In genomic region chr9:54982401-54982800, GRCm38 (mm10) we compare ENCODE assay signal across 11 mouse cellular contexts. TPM values are rescaled to one million over a fixed set of nuclear protein-coding genes. Genes with fewer than 3 reads are reported as not detected.
DNase-seq lines count a peak whose midpoint lies in the region; ATAC-seq and TF ChIP-seq lines count a peak whose summit lies in the region.
"Had no signal": no experiment of that assay in that cellular context is flagged by ENCODE, and none has a peak within 500 bp of the region (broad histone marks: within the 10 kb centered on the region; RNA-seq: fewer than 3 reads in every experiment).

No protein-coding gene starts in this region.

- no peak for ATAC-seq in forebrain, postnatal 0 days
- ATAC-seq in liver, postnatal 0 days = no peak
- ATAC-seq: lung, postnatal 0 days had no signal

- no peak for TF ChIP-seq CTCF in E14TG2a.4 (conservative IDR thresholded peaks at IDR 0.05; ENCODE audit: low read length)
- TF ChIP-seq CTCF in forebrain, postnatal 0 days (IDR thresholded peaks at IDR 0.05; ENCODE audit: low read depth) = no peak
- no peak for TF ChIP-seq CTCF in liver, postnatal 0 days (IDR thresholded peaks at IDR 0.05; ENCODE audit: low read depth)
- TF ChIP-seq CTCF in cerebellum, adult 2 months (IDR thresholded peaks at IDR 0.05; ENCODE audit: borderline replicate concordance, insufficient read depth, low read depth, low read length) = no peak

- no peak for TF ChIP-seq POLR2A in cerebellum, adult 2 months (IDR thresholded peaks at IDR 0.05; ENCODE audit: borderline replicate concordance, insufficient read depth, low read length)

- H3K36me3 ChIP-seq in heart, embryonic 10.5 days = no peaks in the 10 kb centered on the region
- no peaks in the 10 kb centered on the region for H3K36me3 ChIP-seq in E14TG2a.4 (ENCODE audit: insufficient read depth, low read length)
- no peaks in the 10 kb centered on the region for H3K36me3 ChIP-seq in forebrain, postnatal 0 days (ENCODE audit: insufficient read depth)
- no peaks in the 10 kb centered on the region for H3K36me3 ChIP-seq in liver, postnatal 0 days (replicated peaks; ENCODE audit: insufficient read depth, low read length)

- peak overlapping the region; percentile 81 for H3K4me2 ChIP-seq in forebrain, postnatal 0 days (ENCODE audit: low read depth)
- no peak overlapping the region for H3K4me2 ChIP-seq in liver, postnatal 0 days (ENCODE audit: low read depth, low read length)

- TF ChIP-seq EP300 in liver, postnatal 0 days (IDR thresholded peaks at IDR 0.05; ENCODE audit: low read depth) = no peak

- no peaks in the 10 kb centered on the region for H3K9me3 ChIP-seq in heart, embryonic 10.5 days
- H3K9me3 ChIP-seq in E14TG2a.4 (ENCODE audit: low read length) = peaks cover 5% of the 10 kb centered on the region
- H3K9me3 ChIP-seq in forebrain, postnatal 0 days (ENCODE audit: low read length) = no peaks in the 10 kb centered on the region
- no peaks in the 10 kb centered on the region for H3K9me3 ChIP-seq in liver, postnatal 0 days (ENCODE audit: low read length)

- DNase-seq in heart, embryonic 10.5 days (ENCODE audit: low spot score) = no peak
- no peak for DNase-seq in heart, postnatal 4 days
- DNase-seq in forebrain, postnatal 0 days = peak; percentile 15
- no peak for DNase-seq in liver, postnatal 0 days
- no peak for DNase-seq in cerebellum, adult 2 months
- DNase-seq in right cerebral cortex, adult 2 months (ENCODE audit: low spot score in 2 of 2) = no peak
- no peak for DNase-seq in thymus, postnatal 14 days
- DNase-seq: cerebellum, adult 9-10 months had no signal

- no peak overlapping the region for H3K27ac ChIP-seq in heart, embryonic 10.5 days
- no peak overlapping the region for H3K27ac ChIP-seq in forebrain, postnatal 0 days (ENCODE audit: low read depth, low read length)
- H3K27ac ChIP-seq in liver, postnatal 0 days (ENCODE audit: low read depth) = no peak overlapping the region
- H3K27ac ChIP-seq in cerebellum, adult 2 months (ENCODE audit: insufficient read depth, low read length) = no peak overlapping the region

- peaks cover 50% of the 10 kb centered on the region for H3K27me3 ChIP-seq in heart, embryonic 10.5 days (ENCODE audit: insufficient read depth, poor library complexity, severe bottlenecking)
- peaks cover 34% of the 10 kb centered on the region for H3K27me3 ChIP-seq in E14TG2a.4 (ENCODE audit: insufficient read depth, low read length)
- H3K27me3 ChIP-seq in forebrain, postnatal 0 days (ENCODE audit: insufficient read depth, low read length) = peaks cover 8% of the 10 kb centered on the region; the same call in 1 of the 2 replicates
- H3K27me3 ChIP-seq in liver, postnatal 0 days (ENCODE audit: insufficient read depth, low read length) = peaks cover 40% of the 10 kb centered on the region
- H3K27me3 ChIP-seq in cerebellum, adult 2 months (ENCODE audit: control insufficient read depth, insufficient read depth, low read length) = peaks cover 2% of the 10 kb centered on the region; the same call in 1 of the 2 replicates

- peaks cover 10% of the 10 kb centered on the region; the same call in 1 of the 2 replicates for H3K4me1 ChIP-seq in heart, embryonic 10.5 days
- H3K4me1 ChIP-seq in E14TG2a.4 (replicated peaks; ENCODE audit: low read depth, low read length) = peaks cover 22% of the 10 kb centered on the region
- no peaks in the 10 kb centered on the region; the same call in 1 of the 2 replicates for H3K4me1 ChIP-seq in forebrain, postnatal 0 days (ENCODE audit: insufficient read depth)
- peaks cover 10% of the 10 kb centered on the region for H3K4me1 ChIP-seq in liver, postnatal 0 days (ENCODE audit: insufficient read depth)
- no peaks in the 10 kb centered on the region for H3K4me1 ChIP-seq in cerebellum, adult 2 months (ENCODE audit: control insufficient read depth, insufficient read depth, low read length)

- no peak overlapping the region for H3K9ac ChIP-seq in forebrain, postnatal 0 days
- H3K9ac ChIP-seq in liver, postnatal 0 days (replicated peaks) = no peak overlapping the region

- H3K4me3 ChIP-seq in heart, embryonic 10.5 days = peak overlapping the region; percentile 73
- H3K4me3 ChIP-seq in E14TG2a.4 (replicated peaks; ENCODE audit: low read length) = peak overlapping the region; percentile 84
- peak overlapping the region; percentile 52 for H3K4me3 ChIP-seq in forebrain, postnatal 0 days (ENCODE audit: low read depth, low read length)
- peak overlapping the region; percentile 56; the same call in 1 of the 2 replicates for H3K4me3 ChIP-seq in liver, postnatal 0 days (ENCODE audit: low read depth, low read length)
- no peak overlapping the region for H3K4me3 ChIP-seq in cerebellum, adult 2 months (replicated peaks; ENCODE audit: insufficient read depth, low read depth, low read length)

- WGBS in heart, embryonic 10.5 days = 9% methylated on average over 7 of the region's 7 CpGs
- WGBS in forebrain, postnatal 0 days = 7% methylated on average over 7 of the region's 7 CpGs
- 7% methylated on average over 7 of the region's 7 CpGs for WGBS in liver, postnatal 0 days (ENCODE audit: insufficient replicate concordance)
- 33% methylated on average over 7 of the region's 7 CpGs for WGBS in cerebellum, adult 2 months

RNA-seq across cellular contexts. Expression of gene Chrna5, which starts 1.7 kb away (rescaled TPM):
- polyA plus RNA-seq in heart, embryonic 10.5 days (2016; fragmentation: Nextera tagmentation; extraction: Ambion mirVana) = 0.22 and 0.30 TPM in 2 replicates
- not detected for total RNA-seq in heart, postnatal 4 days (2021)
- total RNA-seq in forebrain, postnatal 0 days (2014; rRNA removed) = 2.0 and 3.2 TPM in 2 replicates
- 2.6 TPM in 2 replicates for polyA plus RNA-seq in forebrain, postnatal 0 days (2015; fragmentation: Nextera tagmentation; extraction: Ambion mirVana)
- not detected in 2 replicates for polyA plus RNA-seq in liver, postnatal 0 days (2015; fragmentation: Nextera tagmentation; extraction: Ambion mirVana)
- 0.05 and 0.22 TPM in 2 replicates for polyA plus RNA-seq in cerebellum, adult 2 months (2012; rRNA removed)
- total RNA-seq: hematopoietic stem cell, adult 5-6 weeks had no signal

RNA-seq across cellular contexts. Expression of gene AY074887, which starts 31.6 kb away (rescaled TPM):
- 0.78 and 1.2 TPM in 2 replicates for polyA plus RNA-seq in heart, embryonic 10.5 days (2016; fragmentation: Nextera tagmentation; extraction: Ambion mirVana)
- total RNA-seq in heart, postnatal 4 days (2021) = not detected
- not detected in 2 replicates for total RNA-seq in forebrain, postnatal 0 days (2014; rRNA removed)
- polyA plus RNA-seq in forebrain, postnatal 0 days (2015; fragmentation: Nextera tagmentation; extraction: Ambion mirVana) = 0.52 and 0.76 TPM in 2 replicates
- polyA plus RNA-seq in liver, postnatal 0 days (2015; fragmentation: Nextera tagmentation; extraction: Ambion mirVana) = 0.39 and 0.44 TPM in 2 replicates
- not detected in 2 replicates for polyA plus RNA-seq in cerebellum, adult 2 months (2012; rRNA removed)

RNA-seq across cellular contexts. Expression of gene Psma4, which starts 31.8 kb away (rescaled TPM):
- polyA plus RNA-seq in heart, embryonic 10.5 days (2016; fragmentation: Nextera tagmentation; extraction: Ambion mirVana) = 269 and 307 TPM in 2 replicates
- 100 to 1,000 TPM; 158 to 161 TPM for total RNA-seq in heart, postnatal 4 days (2021)
- 424 and 505 TPM in 2 replicates for total RNA-seq in forebrain, postnatal 0 days (2014; rRNA removed)
- polyA plus RNA-seq in forebrain, postnatal 0 days (2015; fragmentation: Nextera tagmentation; extraction: Ambion mirVana) = 289 and 317 TPM in 2 replicates
- polyA plus RNA-seq in liver, postnatal 0 days (2015; fragmentation: Nextera tagmentation; extraction: Ambion mirVana) = 113 and 118 TPM in 2 replicates
- polyA plus RNA-seq in cerebellum, adult 2 months (2012; rRNA removed) = 148 and 156 TPM in 2 replicates

RNA-seq across cellular contexts. Expression of gene Chrna3, which starts 44.0 kb away (rescaled TPM):
- 0.16 and 0.49 TPM in 2 replicates for polyA plus RNA-seq in heart, embryonic 10.5 days (2016; fragmentation: Nextera tagmentation; extraction: Ambion mirVana)
- under 1 TPM; 0.07 to 0.12 TPM for total RNA-seq in heart, postnatal 4 days (2021)
- total RNA-seq in forebrain, postnatal 0 days (2014; rRNA removed) = 2.2 and 3.0 TPM in 2 replicates
- polyA plus RNA-seq in forebrain, postnatal 0 days (2015; fragmentation: Nextera tagmentation; extraction: Ambion mirVana) = 4.5 and 9.0 TPM in 2 replicates
- not detected in 2 replicates for polyA plus RNA-seq in liver, postnatal 0 days (2015; fragmentation: Nextera tagmentation; extraction: Ambion mirVana)
- polyA plus RNA-seq in cerebellum, adult 2 months (2012; rRNA removed) = 2.6 TPM in 2 replicates
- total RNA-seq: hematopoietic stem cell, adult 5-6 weeks had no signal
